Mouse (Mus musculus): ENCODE measurements around the gene Sdk1. TPM values are rescaled to one million over a fixed set of nuclear protein-coding genes. Genes with fewer than 3 reads are reported as not detected.

Gene Sdk1
- polyA plus RNA-seq, 1 experiment from 2014 or later: 0.59 TPM

- Histone ChIP-seq H3K27me3 (ENCODE audit: control insufficient read depth, insufficient read depth, low read depth, low read length) (no peaks in the 10 kb centered on the region), H3K27ac (ENCODE audit: low read length) (no peak overlapping the region), H3K9me3 (ENCODE audit: control insufficient read depth, low read length) (no peaks in the 10 kb centered on the region), H3K36me3 (ENCODE audit: control insufficient read depth, insufficient read depth, low read length) (no peaks in the 10 kb centered on the region), H3K9ac (ENCODE audit: low read length) (no peak overlapping the region), H3K4me3 (ENCODE audit: low read length) (no peak overlapping the region), H3K4me2 (ENCODE audit: low read depth, low read length) (no peak overlapping the region), H3K4me1 (replicated peaks; ENCODE audit: control insufficient read depth, insufficient read depth, low read length) (no peaks in the 10 kb centered on the region)
- 17% methylated on average over 5 of the region's 5 CpGs for whole genome bisulfite sequencing
- ATAC-seq (ENCODE audit: low read depth): no peak
These were observed 886.9 kb downstream of the Sdk1 start for GRCm38 (mm10) chr5:142128181-142128611.

- H3K36me3 ChIP-seq (ENCODE audit: control insufficient read depth, insufficient read depth, low read length): no peaks in the 10 kb centered on the region
- no peak overlapping the region for H3K27ac ChIP-seq (ENCODE audit: low read length)
- no peaks in the 10 kb centered on the region for H3K4me1 ChIP-seq (replicated peaks; ENCODE audit: control insufficient read depth, insufficient read depth, low read length)
- H3K27me3 ChIP-seq (ENCODE audit: control insufficient read depth, insufficient read depth, low read depth, low read length): no peaks in the 10 kb centered on the region
- H3K9ac ChIP-seq (ENCODE audit: low read length): no peak overlapping the region
- no peak overlapping the region for H3K4me2 ChIP-seq (ENCODE audit: low read depth, low read length)
- WGBS: 6% methylated on average over 2 of the region's 2 CpGs
- H3K4me3 ChIP-seq (ENCODE audit: low read length): no peak overlapping the region
- no peaks in the 10 kb centered on the region for H3K9me3 ChIP-seq (ENCODE audit: control insufficient read depth, low read length)
- ATAC-seq (ENCODE audit: low read depth): no peak
These were observed 888.7 kb downstream of the Sdk1 start for GRCm38 (mm10) chr5:142130004-142130403.

GRCm38 (mm10) chr5:142139978-142140377 lies 898.7 kb downstream of the Sdk1 start:
- no peak for ATAC-seq (ENCODE audit: low read depth)
- H3K9me3 ChIP-seq (ENCODE audit: control insufficient read depth, low read length): no peaks in the 10 kb centered on the region

GRCm38 (mm10) chr5:142149594-142149993 lies 908.3 kb downstream of the Sdk1 start:
- no peaks in the 10 kb centered on the region for H3K27me3 ChIP-seq (ENCODE audit: control insufficient read depth, insufficient read depth, low read depth, low read length)
- no peaks in the 10 kb centered on the region for H3K9me3 ChIP-seq (ENCODE audit: control insufficient read depth, low read length)
- H3K27ac ChIP-seq (ENCODE audit: low read length): no peak overlapping the region
- no peak overlapping the region for H3K4me2 ChIP-seq (ENCODE audit: low read depth, low read length)
- H3K4me3 ChIP-seq (ENCODE audit: low read length): no peak overlapping the region
- H3K4me1 ChIP-seq (replicated peaks; ENCODE audit: control insufficient read depth, insufficient read depth, low read length): no peaks in the 10 kb centered on the region
- no peak overlapping the region for H3K9ac ChIP-seq (ENCODE audit: low read length)
- ATAC-seq (ENCODE audit: low read depth): no peak
- no peaks in the 10 kb centered on the region for H3K36me3 ChIP-seq (ENCODE audit: control insufficient read depth, insufficient read depth, low read length)
- 74% methylated on average over 8 of the region's 8 CpGs for WGBS

More at GRCm38 (mm10) chr5:142139978-142140377, 898.7 kb downstream of the Sdk1 start:
- 43% methylated on average over 7 of the region's 7 CpGs for WGBS
- Histone ChIP-seq H3K4me2 (ENCODE audit: low read depth, low read length) (no peak overlapping the region), H3K4me1 (replicated peaks; ENCODE audit: control insufficient read depth, insufficient read depth, low read length) (no peaks in the 10 kb centered on the region), H3K9ac (ENCODE audit: low read length) (no peak overlapping the region), H3K36me3 (ENCODE audit: control insufficient read depth, insufficient read depth, low read length) (no peaks in the 10 kb centered on the region), H3K4me3 (ENCODE audit: low read length) (no peak overlapping the region), H3K27me3 (ENCODE audit: control insufficient read depth, insufficient read depth, low read depth, low read length) (no peaks in the 10 kb centered on the region), H3K27ac (ENCODE audit: low read length) (no peak overlapping the region)

- H3K4me3 ChIP-seq (ENCODE audit: low read length): no peak overlapping the region
- 94% methylated on average over 4 of the region's 4 CpGs for WGBS
- H3K27ac ChIP-seq (ENCODE audit: low read length): no peak overlapping the region
- H3K27me3 ChIP-seq (ENCODE audit: control insufficient read depth, insufficient read depth, low read depth, low read length): no peaks in the 10 kb centered on the region
- no peak overlapping the region for H3K9ac ChIP-seq (ENCODE audit: low read length)
- no peak overlapping the region for H3K4me2 ChIP-seq (ENCODE audit: low read depth, low read length)
- ATAC-seq (ENCODE audit: low read depth): no peak
- no peaks in the 10 kb centered on the region for H3K9me3 ChIP-seq (ENCODE audit: control insufficient read depth, low read length)
- H3K36me3 ChIP-seq (ENCODE audit: control insufficient read depth, insufficient read depth, low read length): no peaks in the 10 kb centered on the region
- H3K4me1 ChIP-seq (replicated peaks; ENCODE audit: control insufficient read depth, insufficient read depth, low read length): no peaks in the 10 kb centered on the region
These were observed 909.5 kb downstream of the Sdk1 start for GRCm38 (mm10) chr5:142150756-142151155.

GRCm38 (mm10) chr5:142156868-142157852 lies 915.9 kb downstream of the Sdk1 start:
- Histone ChIP-seq H3K36me3 (ENCODE audit: control insufficient read depth, insufficient read depth, low read length) (no peaks in the 10 kb centered on the region), H3K27ac (ENCODE audit: low read length) (no peak overlapping the region), H3K27me3 (ENCODE audit: control insufficient read depth, insufficient read depth, low read depth, low read length) (no peaks in the 10 kb centered on the region), H3K4me2 (ENCODE audit: low read depth, low read length) (no peak overlapping the region), H3K4me1 (replicated peaks; ENCODE audit: control insufficient read depth, insufficient read depth, low read length) (no peaks in the 10 kb centered on the region), H3K4me3 (ENCODE audit: low read length) (no peak overlapping the region), H3K9ac (ENCODE audit: low read length) (no peak overlapping the region), H3K9me3 (ENCODE audit: control insufficient read depth, low read length) (no peaks in the 10 kb centered on the region)
- no peak for ATAC-seq (ENCODE audit: low read depth)
- 69% methylated on average over 17 of the region's 17 CpGs for WGBS

- H3K9me3 ChIP-seq (ENCODE audit: control insufficient read depth, low read length): no peaks in the 10 kb centered on the region
- 84% methylated on average over 4 of the region's 4 CpGs for WGBS
These were observed 922.2 kb downstream of the Sdk1 start for GRCm38 (mm10) chr5:142163483-142163882.

GRCm38 (mm10) chr5:142173636-142174035 lies 932.3 kb downstream of the Sdk1 start:
- H3K4me2 ChIP-seq (ENCODE audit: low read depth, low read length): no peak overlapping the region
- H3K4me1 ChIP-seq (replicated peaks; ENCODE audit: control insufficient read depth, insufficient read depth, low read length): no peaks in the 10 kb centered on the region
- no peak overlapping the region for H3K27ac ChIP-seq (ENCODE audit: low read length)
- peaks cover 5% of the 10 kb centered on the region; the same call in 1 of the 2 replicates for H3K9me3 ChIP-seq (ENCODE audit: control insufficient read depth, low read length)
- WGBS: 78% methylated on average over 4 of the region's 4 CpGs
- ATAC-seq (ENCODE audit: low read depth): no peak
- H3K36me3 ChIP-seq (ENCODE audit: control insufficient read depth, insufficient read depth, low read length): no peaks in the 10 kb centered on the region
- H3K9ac ChIP-seq (ENCODE audit: low read length): no peak overlapping the region
- no peak overlapping the region for H3K4me3 ChIP-seq (ENCODE audit: low read length)
- no peaks in the 10 kb centered on the region for H3K27me3 ChIP-seq (ENCODE audit: control insufficient read depth, insufficient read depth, low read depth, low read length)

More at GRCm38 (mm10) chr5:142163483-142163882, 922.2 kb downstream of the Sdk1 start:
- no peak overlapping the region for H3K9ac ChIP-seq (ENCODE audit: low read length)
- H3K27me3 ChIP-seq (ENCODE audit: control insufficient read depth, insufficient read depth, low read depth, low read length): no peaks in the 10 kb centered on the region
- H3K4me1 ChIP-seq (replicated peaks; ENCODE audit: control insufficient read depth, insufficient read depth, low read length): no peaks in the 10 kb centered on the region
- H3K4me2 ChIP-seq (ENCODE audit: low read depth, low read length): no peak overlapping the region
- H3K27ac ChIP-seq (ENCODE audit: low read length): no peak overlapping the region
- no peak overlapping the region for H3K4me3 ChIP-seq (ENCODE audit: low read length)
- no peaks in the 10 kb centered on the region for H3K36me3 ChIP-seq (ENCODE audit: control insufficient read depth, insufficient read depth, low read length)
- ATAC-seq (ENCODE audit: low read depth): no peak

GRCm38 (mm10) chr5:142178164-142178563 lies 936.9 kb downstream of the Sdk1 start:
- no peaks in the 10 kb centered on the region for H3K36me3 ChIP-seq (ENCODE audit: control insufficient read depth, insufficient read depth, low read length)
- H3K4me3 ChIP-seq (ENCODE audit: low read length): no peak overlapping the region
- peaks cover 5% of the 10 kb centered on the region; the same call in 1 of the 2 replicates for H3K9me3 ChIP-seq (ENCODE audit: control insufficient read depth, low read length)
- no peak overlapping the region for H3K9ac ChIP-seq (ENCODE audit: low read length)
- H3K27me3 ChIP-seq (ENCODE audit: control insufficient read depth, insufficient read depth, low read depth, low read length): no peaks in the 10 kb centered on the region
- H3K4me1 ChIP-seq (replicated peaks; ENCODE audit: control insufficient read depth, insufficient read depth, low read length): no peaks in the 10 kb centered on the region
- no peak overlapping the region for H3K27ac ChIP-seq (ENCODE audit: low read length)
- ATAC-seq (ENCODE audit: low read depth): no peak
- WGBS: 69% methylated on average over 8 of the region's 8 CpGs
- H3K4me2 ChIP-seq (ENCODE audit: low read depth, low read length): no peak overlapping the region

All from lung, embryonic 16.5 days (tissue).